Mouse (Mus musculus): ENCODE measurements at regions not wholly inside any gene's neighbourhood (a gene's known extent, or its start where the extent isn't known, plus 50 kb on each side); places are given as distances from the start of the nearest gene placed in this dataset.

DNA sequence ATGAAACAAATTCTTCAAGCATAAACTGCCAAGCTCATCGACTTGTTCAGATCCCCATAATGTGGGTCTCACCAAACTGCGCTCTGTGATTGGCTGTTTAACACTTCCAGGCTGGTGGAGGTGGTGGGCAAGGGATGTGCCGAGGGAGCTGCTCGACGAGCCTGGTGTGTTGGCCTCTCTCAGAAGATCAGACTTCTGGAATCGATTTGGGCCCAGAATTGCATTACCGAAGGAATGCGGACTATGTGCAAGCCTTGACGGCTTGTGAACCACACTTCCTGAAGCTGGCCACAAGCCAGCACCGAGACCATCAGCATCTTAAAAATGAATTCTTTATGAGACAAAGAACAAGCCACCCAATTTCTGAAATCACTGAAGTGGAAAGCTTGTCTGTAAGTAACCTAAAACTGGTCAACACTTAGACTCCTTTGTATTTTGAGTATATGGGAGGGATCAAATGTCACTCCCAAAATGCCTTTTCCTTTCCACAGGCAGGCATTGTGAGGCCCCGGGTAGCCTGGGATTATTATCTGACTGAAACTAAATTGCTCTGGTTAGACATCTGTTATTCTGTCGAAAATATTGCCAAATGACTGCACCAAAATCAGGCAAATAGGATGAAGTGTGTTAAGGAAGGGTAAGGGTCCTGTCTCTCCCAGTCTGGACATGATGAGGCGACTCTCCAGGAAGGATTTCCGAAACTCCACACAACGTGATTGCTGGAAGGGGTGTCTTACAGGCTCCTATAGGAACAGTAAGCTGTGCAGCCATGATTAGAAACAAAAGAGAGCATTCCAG is 318.4 kb downstream of the Sorl1 start:
- TF ChIP-seq CTCF (conservative IDR thresholded peaks at IDR 0.05; ENCODE audit: insufficient read depth, insufficient read length, low read depth, low read length), result no peak
- no peak for TF ChIP-seq POLR2A (IDR thresholded peaks at IDR 0.05; ENCODE audit: low read depth, low read length)
